Mouse (Mus musculus): ENCODE data around the gene Eif5. TPM values are rescaled to one million over a fixed set of nuclear protein-coding genes. Genes with fewer than 3 reads are reported as not detected.

Eif5 gene
- total and polyA plus RNA-seq, 2 experiments: 93.7 to 94.2 TPM

- H3K4me3 ChIP-seq (ENCODE audit: insufficient read depth, low read depth, low read length): peak overlapping the region; percentile 44
- DNase-seq (ENCODE audit: extremely low read depth, low read depth, low spot score): peak; percentile 74
- WGBS: 11% methylated on average over 4 of the region's 4 CpGs
- H3K36me3 ChIP-seq (ENCODE audit: control insufficient read depth, insufficient read depth, low read length): peaks cover 25% of the 10 kb centered on the region
- H3K79me2 ChIP-seq (ENCODE audit: control insufficient read depth, insufficient read depth, low read length): peaks cover 13% of the 10 kb centered on the region; the same call in 1 of the 2 replicates
- no peak for TF ChIP-seq CTCF (IDR thresholded peaks at IDR 0.05; ENCODE audit: low read depth, low read length)
- no peak for TF ChIP-seq POLR2A (IDR thresholded peaks at IDR 0.05; ENCODE audit: extremely low read depth, insufficient read depth, low read length)
- no peaks in the 10 kb centered on the region for H3K27me3 ChIP-seq (ENCODE audit: control insufficient read depth, insufficient read depth, low read length)
- H3K9ac ChIP-seq (ENCODE audit: low read depth, low read length): peak overlapping the region; percentile 73; the same call in 1 of the 2 replicates
- H3K27ac ChIP-seq (replicated peaks; ENCODE audit: insufficient read depth, low read depth, low read length): peak overlapping the region; percentile 97
- H3K4me1 ChIP-seq (ENCODE audit: control insufficient read depth, insufficient read depth, low read length): peaks cover 28% of the 10 kb centered on the region
Measured at GRCm38 (mm10) chr12:111536746-111537145, 1.1 kb upstream of the Eif5 start.

- no peaks in the 10 kb centered on the region for H3K27me3 ChIP-seq (ENCODE audit: control insufficient read depth, insufficient read depth, low read length)
- under 1% methylated on average over 22 of the region's 22 CpGs for WGBS
- peaks cover 28% of the 10 kb centered on the region for H3K4me1 ChIP-seq (ENCODE audit: control insufficient read depth, insufficient read depth, low read length)
- H3K9ac ChIP-seq (ENCODE audit: low read depth, low read length): peak overlapping the region; percentile 97
- no peak for DNase-seq (ENCODE audit: extremely low read depth, low read depth, low spot score)
- H3K27ac ChIP-seq (replicated peaks; ENCODE audit: insufficient read depth, low read depth, low read length): peak overlapping the region; percentile 97
- H3K79me2 ChIP-seq (ENCODE audit: control insufficient read depth, insufficient read depth, low read length): peaks cover 13% of the 10 kb centered on the region; the same call in 1 of the 2 replicates
- peak overlapping the region; percentile 90 for H3K4me3 ChIP-seq (ENCODE audit: insufficient read depth, low read depth, low read length)
- no peak for TF ChIP-seq CTCF (IDR thresholded peaks at IDR 0.05; ENCODE audit: low read depth, low read length)
- H3K36me3 ChIP-seq (ENCODE audit: control insufficient read depth, insufficient read depth, low read length): peaks cover 31% of the 10 kb centered on the region
Measured at GRCm38 (mm10) chr12:111537341-111537740, 475 bp upstream of the Eif5 start.

GRCm38 (mm10) chr12:111538292-111539040 is 650 bp downstream of the Eif5 start:
- H3K4me1 ChIP-seq (ENCODE audit: control insufficient read depth, insufficient read depth, low read length): peaks cover 28% of the 10 kb centered on the region
- H3K79me2 ChIP-seq (ENCODE audit: control insufficient read depth, insufficient read depth, low read length): peaks cover 13% of the 10 kb centered on the region; the same call in 1 of the 2 replicates
- no peaks in the 10 kb centered on the region for H3K27me3 ChIP-seq (ENCODE audit: control insufficient read depth, insufficient read depth, low read length)
- H3K27ac ChIP-seq (replicated peaks; ENCODE audit: insufficient read depth, low read depth, low read length): peak overlapping the region; percentile 87
- peak; percentile 50 for DNase-seq (ENCODE audit: extremely low read depth, low read depth, low spot score)
- peak overlapping the region; percentile 90 for H3K4me3 ChIP-seq (ENCODE audit: insufficient read depth, low read depth, low read length)
- H3K36me3 ChIP-seq (ENCODE audit: control insufficient read depth, insufficient read depth, low read length): peaks cover 43% of the 10 kb centered on the region
- TF ChIP-seq POLR2A (IDR thresholded peaks at IDR 0.05; ENCODE audit: extremely low read depth, insufficient read depth, low read length) (no peak), CTCF (IDR thresholded peaks at IDR 0.05; ENCODE audit: low read depth, low read length) (no peak)
- peak overlapping the region; percentile 94 for H3K9ac ChIP-seq (ENCODE audit: low read depth, low read length)
- WGBS: under 1% methylated on average over 104 of the region's 111 CpGs

- peaks cover 13% of the 10 kb centered on the region; the same call in 1 of the 2 replicates for H3K79me2 ChIP-seq (ENCODE audit: control insufficient read depth, insufficient read depth, low read length)
- peak overlapping the region; percentile 94 for H3K9ac ChIP-seq (ENCODE audit: low read depth, low read length)
- 2% methylated on average over 18 of the region's 18 CpGs for WGBS
- H3K27ac ChIP-seq (replicated peaks; ENCODE audit: insufficient read depth, low read depth, low read length): peak overlapping the region; percentile 87
- peak overlapping the region; percentile 90 for H3K4me3 ChIP-seq (ENCODE audit: insufficient read depth, low read depth, low read length)
- DNase-seq (ENCODE audit: extremely low read depth, low read depth, low spot score): no peak
- H3K36me3 ChIP-seq (ENCODE audit: control insufficient read depth, insufficient read depth, low read length): peaks cover 48% of the 10 kb centered on the region
- peaks cover 28% of the 10 kb centered on the region for H3K4me1 ChIP-seq (ENCODE audit: control insufficient read depth, insufficient read depth, low read length)
- H3K27me3 ChIP-seq (ENCODE audit: control insufficient read depth, insufficient read depth, low read length): no peaks in the 10 kb centered on the region
- TF ChIP-seq POLR2A (IDR thresholded peaks at IDR 0.05; ENCODE audit: extremely low read depth, insufficient read depth, low read length): no peak
- no peak for TF ChIP-seq CTCF (IDR thresholded peaks at IDR 0.05; ENCODE audit: low read depth, low read length)
Measured at GRCm38 (mm10) chr12:111539041-111539345, 1.2 kb downstream of the Eif5 start.

GRCm38 (mm10) chr12:111547070-111547469 is 9.3 kb downstream of the Eif5 start:
- H3K79me2 ChIP-seq (ENCODE audit: control insufficient read depth, insufficient read depth, low read length): no peaks in the 10 kb centered on the region; the same call in 1 of the 2 replicates
- no peak overlapping the region for H3K9ac ChIP-seq (ENCODE audit: low read depth, low read length)
- H3K4me3 ChIP-seq (ENCODE audit: insufficient read depth, low read depth, low read length): no peak overlapping the region
- H3K4me1 ChIP-seq (ENCODE audit: control insufficient read depth, insufficient read depth, low read length): no peaks in the 10 kb centered on the region
- DNase-seq (ENCODE audit: extremely low read depth, low read depth, low spot score): no peak
- H3K27me3 ChIP-seq (ENCODE audit: control insufficient read depth, insufficient read depth, low read length): no peaks in the 10 kb centered on the region
- H3K27ac ChIP-seq (replicated peaks; ENCODE audit: insufficient read depth, low read depth, low read length): no peak overlapping the region
- 85% methylated on average over 3 of the region's 3 CpGs for WGBS
- no peak for TF ChIP-seq POLR2A (IDR thresholded peaks at IDR 0.05; ENCODE audit: extremely low read depth, insufficient read depth, low read length)
- TF ChIP-seq CTCF (IDR thresholded peaks at IDR 0.05; ENCODE audit: low read depth, low read length): no peak
- H3K36me3 ChIP-seq (ENCODE audit: control insufficient read depth, insufficient read depth, low read length): peaks cover 46% of the 10 kb centered on the region

Measured in liver, adult 2 months (tissue).